Comparison of ENCODE assay signal across 15 mouse cellular contexts in genomic region chr3:90375562-90376246, GRCm38 (mm10). TPM values are rescaled to one million over a fixed set of nuclear protein-coding genes. Genes with fewer than 3 reads are reported as not detected.
A peak's percentile ranks its signal among the peaks of the same experiment; 100 is the strongest.
DNase-seq lines count a peak whose midpoint lies in the region; ATAC-seq lines count a peak whose summit lies in the region.
"Had no signal": no experiment of that assay in that cellular context is flagged by ENCODE, and none has a peak within 500 bp of the region (broad histone marks: within the 10 kb centered on the region; RNA-seq: fewer than 3 reads in every experiment).

No protein-coding gene starts in this region.

- no peak overlapping the region for H3K4me3 ChIP-seq in lung, embryonic 15.5 days
- H3K4me3 ChIP-seq in embryonic facial prominence, embryonic 10.5 days, result no peak overlapping the region
- H3K4me3 ChIP-seq: embryonic facial prominence, embryonic 15.5 days had no signal

- H3K9ac ChIP-seq in lung, embryonic 15.5 days, result no peak overlapping the region
- H3K9ac ChIP-seq: embryonic facial prominence, embryonic 15.5 days; forebrain, postnatal 0 days had no signal

- WGBS in lung, embryonic 15.5 days, result 47% methylated on average over 3 of the region's 3 CpGs
- 41% methylated on average over 3 of the region's 3 CpGs for WGBS in embryonic facial prominence, embryonic 10.5 days

- H3K27me3 ChIP-seq in lung, embryonic 15.5 days, result no peaks in the 10 kb centered on the region
- H3K27me3 ChIP-seq in embryonic facial prominence, embryonic 10.5 days (replicated peaks; ENCODE audit: low read depth, poor library complexity, severe bottlenecking), result no peaks in the 10 kb centered on the region
- H3K27me3 ChIP-seq: embryonic facial prominence, embryonic 15.5 days had no signal

- no peaks in the 10 kb centered on the region for H3K9me3 ChIP-seq in lung, embryonic 15.5 days
- H3K9me3 ChIP-seq in embryonic facial prominence, embryonic 10.5 days, result no peaks in the 10 kb centered on the region
- H3K9me3 ChIP-seq: embryonic facial prominence, embryonic 15.5 days had no signal

- no peak overlapping the region for H3K4me2 ChIP-seq in lung, embryonic 15.5 days
- H3K4me2 ChIP-seq: embryonic facial prominence, embryonic 15.5 days had no signal

- H3K27ac ChIP-seq in lung, embryonic 15.5 days, result no peak overlapping the region
- peak overlapping the region; percentile 52 for H3K27ac ChIP-seq in embryonic facial prominence, embryonic 10.5 days (replicated peaks)
- H3K27ac ChIP-seq: embryonic facial prominence, embryonic 15.5 days had no signal

- H3K36me3 ChIP-seq in lung, embryonic 15.5 days, result no peaks in the 10 kb centered on the region
- H3K36me3 ChIP-seq in embryonic facial prominence, embryonic 10.5 days (replicated peaks), result no peaks in the 10 kb centered on the region
- H3K36me3 ChIP-seq: embryonic facial prominence, embryonic 15.5 days had no signal

- no peak for DNase-seq in lung, postnatal 10 days
- DNase-seq in embryonic facial prominence, embryonic 10.5 days (ENCODE audit: low spot score), result no peak
- DNase-seq in fat pad, adult 2 months (ENCODE audit: extremely low read depth, low read depth, low spot score), result peak; percentile 79
- DNase-seq in adrenal gland, adult 18-20 months (ENCODE audit: low spot score in 2 of 2), result no peak
- DNase-seq in kidney, adult 9 months, result no peak
- DNase-seq: forebrain, postnatal 0 days; gastrocnemius, postnatal 14 days; lung, adult 2 months; right cerebral cortex, postnatal 4 days; thymus, adult 2 months had no signal

- ATAC-seq in lung, embryonic 15.5 days (ENCODE audit: borderline replicate concordance, extremely low read depth, low FRiP score, low TSS enrichment), result 0 out of 2 replicates have a peak, but pooled peaks have one; percentile 5
- 0 out of 2 replicates have a peak, but pooled peaks have one; percentile 15 for ATAC-seq in megakaryocyte-erythroid progenitor cell, adult 5-6 weeks (replicated peaks; ENCODE audit: low FRiP score, low TSS enrichment, poor library complexity, severe bottlenecking)
- ATAC-seq: CD4-positive, CD25-positive, alpha-beta regulatory T cell, adult 4 months; forebrain, postnatal 0 days had no signal

- H3K4me1 ChIP-seq in lung, embryonic 15.5 days, result peaks cover 4% of the 10 kb centered on the region; the same call in 1 of the 2 replicates
- H3K4me1 ChIP-seq in embryonic facial prominence, embryonic 10.5 days, result peaks cover 23% of the 10 kb centered on the region; the same call in 1 of the 2 replicates
- H3K4me1 ChIP-seq: embryonic facial prominence, embryonic 15.5 days had no signal

RNA-seq across cellular contexts. Expression of gene Slc27a3, which starts 14.0 kb away (rescaled TPM):
- 25.7 and 25.8 TPM in 2 replicates for polyA plus RNA-seq in lung, embryonic 15.5 days (2015; fragmentation: Nextera tagmentation; extraction: Ambion mirVana)
- 29.4 and 33.9 TPM in 2 replicates for polyA plus RNA-seq in embryonic facial prominence, embryonic 10.5 days (2016; fragmentation: Nextera tagmentation; extraction: Ambion mirVana)
- total RNA-seq in megakaryocyte-erythroid progenitor cell, adult 5-6 weeks (2014; fragmentation: Nextera tagmentation), result 1.7 and 7.3 TPM in 2 replicates
- total RNA-seq in megakaryocyte-erythroid progenitor cell, adult 5-6 weeks (2017), result 0.28 and 0.72 TPM in 2 replicates
- 100 to 1,000 TPM; 102 to 110 TPM for total RNA-seq in adrenal gland, adult 18-20 months (2021)
- total RNA-seq: monocyte, adult 5-6 weeks had no signal

RNA-seq across cellular contexts. Expression of gene Ints3, which starts 57.7 kb away (rescaled TPM):
- polyA plus RNA-seq in lung, embryonic 15.5 days (2015; fragmentation: Nextera tagmentation; extraction: Ambion mirVana), result 30.8 and 33.3 TPM in 2 replicates
- 42.8 and 46.3 TPM in 2 replicates for polyA plus RNA-seq in embryonic facial prominence, embryonic 10.5 days (2016; fragmentation: Nextera tagmentation; extraction: Ambion mirVana)
- total RNA-seq in megakaryocyte-erythroid progenitor cell, adult 5-6 weeks (2014; fragmentation: Nextera tagmentation), result 39.0 and 39.3 TPM in 2 replicates
- 16.4 and 23.2 TPM in 2 replicates for total RNA-seq in megakaryocyte-erythroid progenitor cell, adult 5-6 weeks (2017)
- 10 to 100 TPM; 71.1 to 98.9 TPM for total RNA-seq in adrenal gland, adult 18-20 months (2021)

Comparison
In these comparisons a context has a peak if more than half of its experiments do, and no peak if none do; other contexts are left out.
1. RNA of gene Slc27a3, which starts 14.0 kb away (total RNA-seq): 102 to 110 TPM in adrenal gland, adult 18-20 months; 0.28 to 7.3 TPM in megakaryocyte-erythroid progenitor cell, adult 5-6 weeks; every median in the first group is over 10 times any median in the second.